Mouse (Mus musculus): ENCODE measurements around the gene Tmprss11b. TPM values are rescaled to one million over a fixed set of nuclear protein-coding genes. Genes with fewer than 3 reads are reported as not detected.
"Not testable (repeated sequence)": the region's sequence is repeated elsewhere in the genome, so short reads cannot be mapped to it uniquely, and the experiment has no call there.

Tmprss11b gene
- total RNA-seq (2014; rRNA removed) (not detected in 2 replicates), polyA plus RNA-seq (2015; fragmentation: Nextera tagmentation; extraction: Ambion mirVana) (not detected in 2 replicates)

DNA sequence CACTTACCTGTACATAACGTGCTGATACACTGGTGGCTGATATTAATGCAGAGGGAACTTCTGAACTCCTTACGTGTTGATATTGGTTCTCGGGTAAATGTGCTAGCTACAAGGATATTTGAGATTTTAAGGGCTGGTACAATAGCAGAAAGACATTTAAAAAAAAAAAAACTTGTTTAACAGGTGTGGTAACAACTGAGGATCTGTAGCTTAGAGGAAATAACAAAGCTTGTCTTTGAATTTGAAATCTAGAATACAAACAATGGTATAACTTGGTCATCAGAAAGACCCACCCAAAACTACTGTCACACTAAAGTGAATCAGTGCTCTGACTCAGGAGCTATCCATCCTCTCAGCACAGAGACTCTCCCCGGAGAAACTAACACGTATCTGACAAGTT, at the start of gene Tmprss11b:
Gene Tmprss11b (minus strand): TSS at position 101 of the 400 bp plus-strand sequence.
- H3K27ac ChIP-seq (ENCODE audit: low read depth, low read length): no peak within 1 kb of the TSS
- no peak for ATAC-seq
- H3K9me3 ChIP-seq (ENCODE audit: low read length): no peaks in the 10 kb centered on the region
- no peaks in the 10 kb centered on the region for H3K4me1 ChIP-seq (ENCODE audit: insufficient read depth)
- H3K36me3 ChIP-seq (ENCODE audit: insufficient read depth): no peaks in the 10 kb centered on the region
- no peak within 1 kb of the TSS for H3K4me3 ChIP-seq (ENCODE audit: low read depth, low read length)
- DNase-seq: no peak
- H3K4me2 ChIP-seq (ENCODE audit: low read depth): no peak within 1 kb of the TSS
- H3K9ac ChIP-seq: no peak within 1 kb of the TSS
- H3K27me3 ChIP-seq (ENCODE audit: insufficient read depth, low read length): no peaks in the 10 kb centered on the region
- no peak for TF ChIP-seq CTCF (IDR thresholded peaks at IDR 0.05; ENCODE audit: low read depth)
- WGBS: 83% methylated on average over 5 of the region's 5 CpGs

- no peak for DNase-seq
- Histone ChIP-seq H3K27me3 (ENCODE audit: insufficient read depth, low read length) (no peaks in the 10 kb centered on the region), H3K4me3 (ENCODE audit: low read depth, low read length) (no peak overlapping the region), H3K9me3 (ENCODE audit: low read length) (no peaks in the 10 kb centered on the region), H3K36me3 (ENCODE audit: insufficient read depth) (no peaks in the 10 kb centered on the region), H3K4me2 (ENCODE audit: low read depth) (no peak overlapping the region), H3K9ac (no peak overlapping the region), H3K4me1 (ENCODE audit: insufficient read depth) (no peaks in the 10 kb centered on the region), H3K27ac (ENCODE audit: low read depth, low read length) (no peak overlapping the region)
- ATAC-seq: no peak
- TF ChIP-seq CTCF (IDR thresholded peaks at IDR 0.05; ENCODE audit: low read depth): no peak
Observed at GRCm38 (mm10) chr5:86725021-86725420, 48.9 kb upstream of the Tmprss11b start.

GRCm38 (mm10) chr5:86722820-86723460, 46.8 kb upstream of the Tmprss11b start:
- Histone ChIP-seq H3K27me3 (ENCODE audit: insufficient read depth, low read length) (no peaks in the 10 kb centered on the region), H3K9ac (no peak overlapping the region), H3K4me1 (ENCODE audit: insufficient read depth) (no peaks in the 10 kb centered on the region), H3K36me3 (ENCODE audit: insufficient read depth) (no peaks in the 10 kb centered on the region), H3K27ac (ENCODE audit: low read depth, low read length) (no peak overlapping the region), H3K4me2 (ENCODE audit: low read depth) (no peak overlapping the region), H3K9me3 (ENCODE audit: low read length) (no peaks in the 10 kb centered on the region), H3K4me3 (ENCODE audit: low read depth, low read length) (no peak overlapping the region)
- DNase-seq (no peak), ATAC-seq (peak; percentile 16; the same call in 1 of the 2 replicates)
- no peak for TF ChIP-seq CTCF (IDR thresholded peaks at IDR 0.05; ENCODE audit: low read depth)
- 46% methylated on average over 2 of the region's 2 CpGs for WGBS

DNA sequence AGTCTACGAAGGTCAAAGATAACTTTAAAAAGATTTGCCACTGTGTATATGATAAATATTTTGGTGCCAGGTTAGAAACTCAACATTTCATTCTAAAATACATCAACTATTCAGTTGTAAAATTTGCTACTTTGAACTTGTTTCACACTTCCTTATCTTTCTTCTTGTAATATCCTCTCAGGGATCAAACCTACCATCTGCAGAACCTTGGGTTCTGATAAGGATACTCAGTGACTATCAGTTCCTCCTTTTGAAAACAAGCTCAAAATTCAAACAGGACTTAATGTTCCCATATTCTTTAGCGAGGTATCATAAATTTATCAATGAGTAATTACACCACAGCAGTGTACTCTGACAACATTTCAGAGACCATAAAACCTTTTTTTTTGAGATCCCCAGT, 38.8 kb upstream of the Tmprss11b start:
- ATAC-seq: no peak

DNA sequence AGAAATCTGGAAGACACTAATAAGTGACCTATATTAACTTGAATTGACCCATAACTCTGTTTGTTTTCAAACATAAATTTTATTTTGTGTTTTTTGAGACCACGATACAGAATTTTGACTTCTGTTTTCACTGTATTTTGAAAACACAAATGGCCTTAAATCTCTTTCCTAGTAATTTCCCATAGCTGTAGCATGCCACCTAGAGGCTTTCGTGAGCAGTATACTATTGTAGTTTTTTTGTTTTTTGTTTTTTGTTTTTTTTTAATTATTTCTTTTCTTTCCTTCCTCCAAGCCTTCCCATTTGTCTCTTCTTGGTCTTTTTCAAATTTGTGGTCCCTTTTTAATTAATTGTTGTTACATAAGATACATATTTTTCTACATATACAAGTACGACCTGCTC, 28.8 kb upstream of the Tmprss11b start:
- ATAC-seq: no peak
- no peak for TF ChIP-seq CTCF (IDR thresholded peaks at IDR 0.05; ENCODE audit: low read depth)
- Histone ChIP-seq H3K27ac (ENCODE audit: low read depth, low read length) (no peak overlapping the region), H3K4me3 (ENCODE audit: low read depth, low read length) (no peak overlapping the region), H3K27me3 (ENCODE audit: insufficient read depth, low read length) (no peaks in the 10 kb centered on the region), H3K4me1 (ENCODE audit: insufficient read depth) (no peaks in the 10 kb centered on the region), H3K4me2 (ENCODE audit: low read depth) (no peak overlapping the region), H3K9ac (no peak overlapping the region), H3K36me3 (ENCODE audit: insufficient read depth) (no peaks in the 10 kb centered on the region), H3K9me3 (ENCODE audit: low read length) (no peaks in the 10 kb centered on the region)
- WGBS: 82% methylated on average over 3 of the region's 3 CpGs
- DNase-seq: no peak

More for the DNA sequence above, 38.8 kb upstream of the Tmprss11b start:
- Histone ChIP-seq H3K27ac (ENCODE audit: low read depth, low read length) (no peak overlapping the region), H3K9me3 (ENCODE audit: low read length) (no peaks in the 10 kb centered on the region), H3K27me3 (ENCODE audit: insufficient read depth, low read length) (no peaks in the 10 kb centered on the region), H3K9ac (no peak overlapping the region), H3K4me1 (ENCODE audit: insufficient read depth) (no peaks in the 10 kb centered on the region), H3K4me2 (ENCODE audit: low read depth) (no peak overlapping the region), H3K4me3 (ENCODE audit: low read depth, low read length) (no peak overlapping the region), H3K36me3 (ENCODE audit: insufficient read depth) (no peaks in the 10 kb centered on the region)
- TF ChIP-seq CTCF (IDR thresholded peaks at IDR 0.05; ENCODE audit: low read depth): no peak
- no peak for DNase-seq
- 91% methylated on average over 2 of the region's 2 CpGs for WGBS

- Histone ChIP-seq H3K27ac (ENCODE audit: low read depth, low read length) (no peak overlapping the region), H3K9ac (no peak overlapping the region), H3K27me3 (ENCODE audit: insufficient read depth, low read length) (no peaks in the 10 kb centered on the region), H3K4me3 (ENCODE audit: low read depth, low read length) (no peak overlapping the region), H3K4me1 (ENCODE audit: insufficient read depth) (no peaks in the 10 kb centered on the region), H3K4me2 (ENCODE audit: low read depth) (no peak overlapping the region), H3K36me3 (ENCODE audit: insufficient read depth) (no peaks in the 10 kb centered on the region), H3K9me3 (ENCODE audit: low read length) (no peaks in the 10 kb centered on the region)
- peak; percentile 75 for TF ChIP-seq CTCF (IDR thresholded peaks at IDR 0.05; ENCODE audit: low read depth)
- DNase-seq (peak; percentile 68), ATAC-seq (no peak)
- 46% methylated on average over 4 of the region's 4 CpGs for WGBS
Observed at GRCm38 (mm10) chr5:86684667-86685066, 8.5 kb upstream of the Tmprss11b start.

GRCm38 (mm10) chr5:86649185-86649584, 27.0 kb downstream of the Tmprss11b start:
- H3K4me2 ChIP-seq (ENCODE audit: low read depth): not testable (repeated sequence)

More at GRCm38 (mm10) chr5:86649185-86649584, 27.0 kb downstream of the Tmprss11b start:
- H3K36me3 ChIP-seq (ENCODE audit: insufficient read depth); H3K4me1 ChIP-seq (ENCODE audit: insufficient read depth); H3K4me3 ChIP-seq (ENCODE audit: low read depth, low read length); H3K9me3 ChIP-seq (ENCODE audit: low read length); H3K9ac ChIP-seq; H3K27ac ChIP-seq (ENCODE audit: low read depth, low read length); H3K27me3 ChIP-seq (ENCODE audit: insufficient read depth, low read length): not testable (repeated sequence)
- DNase-seq (peak; percentile 73), ATAC-seq (peak; percentile 47; the same call in 1 of the 2 replicates)
- TF ChIP-seq CTCF (IDR thresholded peaks at IDR 0.05; ENCODE audit: low read depth): peak; percentile 58
- 31% methylated on average over 4 of the region's 4 CpGs for WGBS
